Mouse (Mus musculus) heart, postnatal 0 days (tissue): ENCODE results near the gene Rnf149. TPM values are rescaled to one million over a fixed set of nuclear protein-coding genes. Genes with fewer than 3 reads are reported as not detected.
"Not testable (repeated sequence)": the region's sequence is repeated elsewhere in the genome, so short reads cannot be mapped to it uniquely, and the experiment has no call there.

Experiments
- ATAC-seq: fragments of 200-750 bp; cut with Nextera tagmentation; 2 replicates; pipeline ENCODE4 v1.8.0; 2017; ENCODE audit warnings: low read depth, moderate number of reproducible peaks, moderate library complexity; ENCODE audit not compliant: insufficient read depth
- DNase-seq: peaks from one replicate; pipeline ENCODE4 v3.0.0-alpha.2; 2016; ENCODE audit warnings: low spot score
- H3K27ac ChIP-seq: fragments of 300-500 bp; sonication (generic); 2 replicates; pipeline ENCODE4 v1.5.1; 2014; ENCODE audit warnings: low read depth, mild to moderate bottlenecking
- H3K27me3 ChIP-seq: fragments of 300-500 bp; sonication (generic); 2 replicates; pipeline ENCODE4 v1.6.1; 2014; ENCODE audit warnings: low read length, mixed read lengths; ENCODE audit not compliant: control insufficient read depth, insufficient read depth
- H3K36me3 ChIP-seq: fragments of 300-500 bp; sonication (generic); replicated peaks from 2 replicates; pipeline ENCODE4 v1.6.1; 2014; ENCODE audit warnings: low read length, mixed read lengths; ENCODE audit not compliant: control insufficient read depth, insufficient read depth
- H3K4me1 ChIP-seq: fragments of 300-500 bp; sonication (generic); 2 replicates; pipeline ENCODE4 v1.6.1; 2014; ENCODE audit warnings: antibody characterized with exemption; ENCODE audit not compliant: control insufficient read depth, insufficient read depth
- H3K4me2 ChIP-seq: fragments of 300-500 bp; sonication (generic); 2 replicates; pipeline ENCODE4 v1.6.1; 2014; ENCODE audit warnings: low read depth, mild to moderate bottlenecking, low read length, moderate library complexity
- H3K4me3 ChIP-seq: fragments of 300-500 bp; sonication (generic); 2 replicates; pipeline ENCODE4 v1.5.1; 2014; ENCODE audit warnings: low read depth, low read length
- H3K9ac ChIP-seq: fragments of 300-500 bp; sonication (generic); replicated peaks from 2 replicates; pipeline ENCODE4 v1.6.1; 2014; ENCODE audit warnings: low read depth, low read length, mixed read lengths
- H3K9me3 ChIP-seq: fragments of 300-500 bp; sonication (generic); replicated peaks from 2 replicates; pipeline ENCODE4 v1.6.1; 2016; ENCODE audit warnings: low read length; ENCODE audit not compliant: control insufficient read depth
- CTCF ChIP-seq: IDR thresholded peaks from 2 replicates; pipeline ENCODE4 v1.5.1; 2016; ENCODE audit warnings: antibody characterized with exemption, control low read depth, low read depth
- EP300 ChIP-seq: IDR thresholded peaks from 2 replicates; pipeline ENCODE4 v1.6.1; 2016; ENCODE audit warnings: antibody characterized with exemption, low read depth
- WGBS: fragments of 180-500 bp; shearing (Covaris S2); extraction: QIAGEN DNeasy Blood & Tissue Kit; methylation state at CpG from one replicate; pipeline ENCODE4 v1.1.7; 2014; 5-methylcytosine and 5-hydroxymethylcytosine counted together
- polyA plus RNA-seq: library from polyadenylated mRNA; unstranded; fragments of >200 nt; fragmentation: Nextera tagmentation; extraction: Ambion mirVana; gene quantifications from 2 replicates; pipeline ENCODE4 v1.2.1, GENCODE M21; 2015
- total RNA-seq: library from RNA; depleted of rRNA; stranded (reverse); fragments of >200 nt; gene quantifications from 2 replicates; pipeline ENCODE4 v1.2.3, GENCODE M21; 2014; ENCODE audit warnings: low replicate concordance

Rnf149 gene
- total and polyA plus RNA-seq, 2 experiments from 2014 or later, result 10.7 to 31.3 TPM

GRCm38 (mm10) chr1:39593836-39594235 is 16.6 kb upstream of the Rnf149 start:
- Histone ChIP-seq H3K4me1 (no peaks in the 10 kb centered on the region), H3K4me2 (no peak overlapping the region), H3K27me3 (no peaks in the 10 kb centered on the region), H3K27ac (no peak overlapping the region), H3K36me3 (no peaks in the 10 kb centered on the region), H3K9me3 (no peaks in the 10 kb centered on the region), H3K4me3 (no peak overlapping the region), H3K9ac (no peak overlapping the region)
- WGBS, result 77% methylated on average over 10 of the region's 10 CpGs
- ATAC-seq, result no peak
- DNase-seq, result no peak
- TF ChIP-seq CTCF, result no peak
- no peak for TF ChIP-seq EP300

- WGBS, result 66% methylated on average over 4 of the region's 4 CpGs
- Histone ChIP-seq H3K36me3 (no peaks in the 10 kb centered on the region), H3K27ac (no peak overlapping the region), H3K4me3 (no peak overlapping the region), H3K4me2 (no peak overlapping the region), H3K9me3 (no peaks in the 10 kb centered on the region), H3K27me3 (no peaks in the 10 kb centered on the region), H3K9ac (no peak overlapping the region), H3K4me1 (no peaks in the 10 kb centered on the region)
- DNase-seq, result no peak
- TF ChIP-seq EP300 (no peak), CTCF (no peak)
- ATAC-seq, result no peak
Observed at GRCm38 (mm10) chr1:39592090-39592489, 14.9 kb upstream of the Rnf149 start.

GRCm38 (mm10) chr1:39591557-39591956 is 14.4 kb upstream of the Rnf149 start:
- DNase-seq, H3K4me3 ChIP-seq, H3K9me3 ChIP-seq, H3K27ac ChIP-seq, H3K4me1 ChIP-seq, H3K9ac ChIP-seq, ATAC-seq, H3K27me3 ChIP-seq, H3K36me3 ChIP-seq, H3K4me2 ChIP-seq: not testable (repeated sequence)
- WGBS, result 61% methylated on average over 1 of the region's 1 CpGs

- no peak overlapping the region for H3K27ac ChIP-seq
- DNase-seq, result no peak
- no peak overlapping the region for H3K9ac ChIP-seq
- H3K36me3 ChIP-seq, result no peaks in the 10 kb centered on the region
- H3K4me3 ChIP-seq, result no peak overlapping the region
- no peaks in the 10 kb centered on the region for H3K4me1 ChIP-seq
- no peak for TF ChIP-seq EP300
- no peak for TF ChIP-seq CTCF
- no peaks in the 10 kb centered on the region for H3K9me3 ChIP-seq
- no peaks in the 10 kb centered on the region for H3K27me3 ChIP-seq
- no peak overlapping the region for H3K4me2 ChIP-seq
- no peak for ATAC-seq
- 77% methylated on average over 5 of the region's 5 CpGs for WGBS
Observed at GRCm38 (mm10) chr1:39590193-39590592, 13.0 kb upstream of the Rnf149 start.

- 76% methylated on average over 9 of the region's 9 CpGs for WGBS
- no peak overlapping the region for H3K4me3 ChIP-seq
- H3K9ac ChIP-seq, result no peak overlapping the region
- no peak for TF ChIP-seq EP300
- no peak for TF ChIP-seq CTCF
- H3K36me3 ChIP-seq, result no peaks in the 10 kb centered on the region
- no peak for ATAC-seq
- H3K27ac ChIP-seq, result no peak overlapping the region
- no peaks in the 10 kb centered on the region for H3K27me3 ChIP-seq
- DNase-seq, result no peak
- H3K4me1 ChIP-seq, result no peaks in the 10 kb centered on the region
- no peak overlapping the region for H3K4me2 ChIP-seq
- H3K9me3 ChIP-seq, result no peaks in the 10 kb centered on the region
Observed at GRCm38 (mm10) chr1:39585416-39585815, 8.2 kb upstream of the Rnf149 start.

GRCm38 (mm10) chr1:39583173-39583572 is 6.0 kb upstream of the Rnf149 start:
- TF ChIP-seq CTCF, result no peak
- Histone ChIP-seq H3K36me3 (no peaks in the 10 kb centered on the region), H3K4me3 (no peak overlapping the region), H3K27ac (no peak overlapping the region), H3K4me2 (no peak overlapping the region), H3K27me3 (no peaks in the 10 kb centered on the region), H3K9ac (no peak overlapping the region), H3K9me3 (no peaks in the 10 kb centered on the region), H3K4me1 (no peaks in the 10 kb centered on the region)
- DNase-seq (no peak), ATAC-seq (no peak)
- WGBS, result 79% methylated on average over 9 of the region's 9 CpGs
